Mouse (Mus musculus): ENCODE data around the gene Zbed3. TPM values are rescaled to one million over a fixed set of nuclear protein-coding genes. Genes with fewer than 3 reads are reported as not detected.

The Zbed3 gene
- 10 to 100 TPM; 21.4 to 29.3 TPM for total RNA-seq (2021)
- long read RNA-seq, experiment 1, transcript Zbed3-201 (2 exons, 1,894 nt): major isoform, 7 of 7 reads
- long read RNA-seq, experiment 1, partial matches to known transcripts: 0 of 7 reads
- long read RNA-seq, experiment 1, other reads (novel, unspliced or antisense): 0 of 7 reads
- long read RNA-seq, experiment 2, transcript Zbed3-201 (2 exons, 1,894 nt): major isoform, 6 of 12 reads
- long read RNA-seq, experiment 2, partial matches to known transcripts: 6 of 12 reads
- long read RNA-seq, experiment 2, other reads (novel, unspliced or antisense): 0 of 12 reads

DNA sequence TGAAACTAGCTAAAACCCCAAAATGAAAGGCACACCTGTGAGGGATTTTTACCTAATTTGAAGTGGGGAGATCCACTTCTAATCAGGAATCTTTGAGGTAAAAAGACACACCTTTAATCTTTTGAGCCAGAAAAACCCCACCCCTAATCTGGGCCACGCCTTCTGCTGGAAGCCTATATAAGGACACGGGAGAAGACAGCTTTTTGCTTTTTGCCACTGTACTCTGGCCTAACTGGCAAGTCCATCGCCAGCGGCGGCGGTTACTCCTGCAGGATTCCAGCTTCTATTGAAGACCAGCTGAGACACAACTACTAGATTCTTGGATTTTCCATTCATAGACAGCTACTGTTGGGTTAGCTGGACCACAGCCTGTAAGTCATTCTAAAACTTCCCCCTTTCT lies at the start of gene Zbed3:
TSS of gene Zbed3 (plus strand) at position 213 of the 400 bp plus-strand sequence.
- DNase-seq (ENCODE audit: low spot score in 2 of 2): no peak

GRCm38 (mm10) chr13:95278426-95279025 lies 44.9 kb upstream of the Zbed3 start:
- DNase-seq (ENCODE audit: low spot score in 2 of 2): no peak

DNA sequence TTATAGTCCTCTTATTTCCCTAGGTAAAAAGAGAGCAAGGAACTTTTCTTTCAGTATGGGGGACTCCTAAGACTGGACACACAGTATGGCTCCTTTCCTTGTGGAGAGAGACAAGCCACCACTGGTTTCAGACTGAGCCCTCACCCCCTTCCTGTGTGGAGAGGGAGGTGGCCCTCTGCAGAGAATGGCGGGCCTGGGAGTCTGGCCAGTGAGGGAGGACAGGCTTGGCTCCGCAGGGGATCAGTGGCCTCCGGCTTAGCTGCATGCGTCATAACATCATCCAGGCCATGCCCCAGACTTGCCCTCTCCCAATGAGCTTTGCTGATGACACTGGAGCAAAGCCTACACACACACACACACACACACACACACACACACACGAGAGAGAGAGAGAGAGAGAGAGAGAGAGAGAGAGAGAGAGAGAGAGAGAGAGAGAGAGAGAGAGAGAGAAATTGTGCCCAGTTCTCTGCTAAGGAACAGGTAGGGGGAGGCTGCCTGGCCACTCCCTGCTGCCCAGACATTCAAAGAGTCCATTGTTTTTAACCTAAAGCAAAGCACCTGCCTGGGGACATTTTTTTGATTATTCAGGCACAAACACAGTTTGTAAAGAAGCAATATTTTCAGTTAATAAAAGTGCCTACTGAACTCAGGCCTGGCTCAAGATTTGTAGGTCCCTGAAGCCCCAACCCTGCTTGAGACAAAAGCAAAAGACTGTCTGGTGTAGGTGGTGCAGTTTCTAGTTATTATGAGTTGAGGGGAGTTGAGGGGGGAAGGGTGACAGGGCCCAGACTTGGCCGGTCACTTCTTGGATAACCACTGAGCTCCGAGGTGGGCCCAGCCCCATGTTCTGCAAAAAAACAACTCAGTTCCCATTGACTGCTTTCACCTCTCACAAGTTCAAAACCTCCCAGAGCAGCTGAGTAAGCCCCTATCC lies 41.4 kb upstream of the Zbed3 start:
- peak in 1 of 2 experiments; percentile 38 for DNase-seq (ENCODE audit: low spot score in 2 of 2)

- DNase-seq (ENCODE audit: low spot score in 2 of 2): peak; percentile 47 to 58
Measured at GRCm38 (mm10) chr13:95286989-95287388, 36.4 kb upstream of the Zbed3 start.

DNA sequence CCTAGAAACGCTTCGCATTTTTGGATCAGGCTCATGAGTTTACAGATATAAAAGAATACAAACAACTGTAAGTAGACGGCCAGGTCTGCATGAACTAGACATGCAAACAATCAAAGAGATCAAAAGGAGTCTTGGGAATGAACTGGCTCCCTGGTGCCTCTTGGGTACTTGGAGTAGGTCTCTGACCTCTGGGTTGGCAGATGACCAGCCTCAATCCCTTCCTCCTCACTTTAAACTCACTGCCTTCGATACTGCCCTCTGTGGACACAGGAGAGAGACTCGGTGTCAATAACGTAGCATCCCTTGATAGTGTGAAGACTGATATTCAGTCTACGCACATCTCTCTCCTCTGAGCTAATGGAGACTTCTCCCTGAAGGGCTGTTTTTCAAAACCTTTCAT lies 35.4 kb upstream of the Zbed3 start:
- no peak for DNase-seq (ENCODE audit: low spot score in 2 of 2)

- DNase-seq (ENCODE audit: low spot score in 2 of 2): no peak
Measured at GRCm38 (mm10) chr13:95291983-95292382, 31.4 kb upstream of the Zbed3 start.

GRCm38 (mm10) chr13:95299956-95300355 lies 23.5 kb upstream of the Zbed3 start:
- no peak for DNase-seq (ENCODE audit: low spot score in 2 of 2)

GRCm38 (mm10) chr13:95306596-95306995 lies 16.8 kb upstream of the Zbed3 start:
- DNase-seq (ENCODE audit: low spot score in 2 of 2): no peak

DNA sequence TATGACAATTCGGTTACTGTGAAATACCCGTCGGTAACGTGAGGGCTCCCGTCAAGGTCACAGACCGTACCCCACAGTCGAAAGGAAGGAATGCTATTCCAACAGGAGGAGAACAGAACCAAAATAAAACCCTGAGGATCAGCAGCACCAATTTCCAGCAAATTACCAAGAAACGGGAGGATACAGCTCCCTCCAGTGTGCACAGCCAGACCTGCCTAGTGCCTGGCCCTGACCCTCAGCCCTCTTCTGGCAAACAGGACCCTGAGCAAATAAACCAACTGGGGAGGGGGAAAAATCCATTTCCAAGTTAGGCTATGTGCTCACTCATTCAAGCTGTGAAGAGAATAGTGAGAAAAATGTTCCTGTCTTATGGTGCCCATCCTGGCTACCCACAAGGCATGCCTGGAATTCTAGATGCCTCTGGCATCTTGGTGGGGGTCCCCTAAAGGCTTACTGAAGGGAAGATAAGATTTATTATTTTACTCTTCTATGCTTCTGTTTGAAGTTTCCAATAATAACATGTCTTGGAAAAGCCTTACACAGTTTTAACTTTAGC lies 16.2 kb upstream of the Zbed3 start:
- no peak for DNase-seq (ENCODE audit: low spot score in 2 of 2)

GRCm38 (mm10) chr13:95312016-95312415 lies 11.4 kb upstream of the Zbed3 start:
- DNase-seq (ENCODE audit: low spot score in 2 of 2): no peak

- DNase-seq (ENCODE audit: low spot score in 2 of 2): no peak
Measured at GRCm38 (mm10) chr13:95319153-95319552, 4.3 kb upstream of the Zbed3 start.

DNA sequence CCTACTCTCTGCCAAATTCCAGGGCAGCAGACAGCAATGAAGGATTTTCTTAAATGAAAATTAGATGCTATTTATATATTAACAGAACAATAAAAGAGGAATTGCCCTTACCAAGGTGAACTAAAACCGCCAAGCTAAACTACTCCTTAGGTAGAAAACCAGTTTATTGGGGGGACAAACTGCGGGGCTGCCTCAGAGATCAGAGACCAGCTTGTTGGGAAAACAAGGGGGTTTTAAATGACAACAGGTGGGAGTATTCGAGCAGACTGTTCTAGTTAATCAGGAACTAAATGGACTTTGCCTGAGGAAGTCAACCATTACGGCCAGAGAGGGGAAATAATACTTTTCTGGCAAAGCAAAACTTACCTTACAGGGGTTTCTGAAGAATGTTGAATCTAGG lies 3.0 kb upstream of the Zbed3 start:
- DNase-seq (ENCODE audit: low spot score in 2 of 2): no peak

DNA sequence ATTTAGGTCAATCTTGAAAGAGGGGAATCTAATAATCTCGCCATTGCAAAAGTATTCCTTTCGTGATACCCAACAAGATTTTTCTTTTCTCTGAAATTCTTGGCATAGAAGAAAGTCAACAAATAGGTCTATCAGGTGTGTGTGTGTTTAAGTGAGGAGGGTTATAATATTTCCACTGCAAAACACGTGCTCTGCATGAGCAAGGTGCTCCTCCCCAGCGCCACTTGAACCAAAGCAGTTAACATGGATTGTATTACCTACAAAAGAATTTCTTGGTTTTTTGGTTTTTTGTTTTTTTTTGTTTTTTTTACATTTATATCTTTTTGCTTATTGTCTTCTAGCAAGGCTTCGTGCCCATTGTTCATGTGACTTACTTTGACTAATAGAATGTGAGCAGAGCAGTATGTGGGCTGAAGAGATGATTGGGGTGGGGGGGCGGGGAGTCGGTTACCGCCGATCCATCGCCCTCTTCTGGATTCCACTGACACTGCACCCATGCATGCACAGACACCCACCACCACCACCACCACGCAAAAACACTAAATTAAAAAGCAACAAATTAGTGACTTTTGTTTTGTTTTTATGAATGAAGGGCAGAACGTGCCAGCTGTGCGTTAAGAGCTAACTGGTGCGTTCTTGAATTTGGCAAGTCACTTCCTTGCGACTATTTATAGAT lies 676 bp downstream of the Zbed3 start:
- peak; percentile 51 to 57 for DNase-seq (ENCODE audit: low spot score in 2 of 2)

DNA sequence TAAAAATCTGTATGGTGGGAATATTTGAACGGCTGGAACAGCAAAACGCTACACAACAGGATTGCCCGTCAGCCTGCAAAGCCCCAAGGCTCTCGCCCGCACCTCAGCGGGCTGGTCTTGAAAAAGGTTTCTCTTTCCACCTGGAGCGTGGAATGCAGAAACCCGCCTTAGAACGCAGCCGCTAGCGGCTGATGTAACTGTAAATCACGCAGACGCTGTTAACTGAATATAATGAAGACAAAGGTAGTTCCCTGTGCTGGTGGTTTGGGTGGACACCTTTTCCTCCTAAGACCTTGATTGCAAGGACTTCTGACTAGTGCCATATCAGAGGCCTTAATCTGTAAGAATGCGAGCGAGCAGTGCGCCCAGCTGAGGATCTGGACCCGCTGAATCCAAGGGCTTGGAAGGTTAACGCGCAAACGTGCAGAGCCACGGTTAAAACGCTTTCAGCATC lies 1.2 kb downstream of the Zbed3 start:
- no peak for DNase-seq (ENCODE audit: low spot score in 2 of 2)

DNA sequence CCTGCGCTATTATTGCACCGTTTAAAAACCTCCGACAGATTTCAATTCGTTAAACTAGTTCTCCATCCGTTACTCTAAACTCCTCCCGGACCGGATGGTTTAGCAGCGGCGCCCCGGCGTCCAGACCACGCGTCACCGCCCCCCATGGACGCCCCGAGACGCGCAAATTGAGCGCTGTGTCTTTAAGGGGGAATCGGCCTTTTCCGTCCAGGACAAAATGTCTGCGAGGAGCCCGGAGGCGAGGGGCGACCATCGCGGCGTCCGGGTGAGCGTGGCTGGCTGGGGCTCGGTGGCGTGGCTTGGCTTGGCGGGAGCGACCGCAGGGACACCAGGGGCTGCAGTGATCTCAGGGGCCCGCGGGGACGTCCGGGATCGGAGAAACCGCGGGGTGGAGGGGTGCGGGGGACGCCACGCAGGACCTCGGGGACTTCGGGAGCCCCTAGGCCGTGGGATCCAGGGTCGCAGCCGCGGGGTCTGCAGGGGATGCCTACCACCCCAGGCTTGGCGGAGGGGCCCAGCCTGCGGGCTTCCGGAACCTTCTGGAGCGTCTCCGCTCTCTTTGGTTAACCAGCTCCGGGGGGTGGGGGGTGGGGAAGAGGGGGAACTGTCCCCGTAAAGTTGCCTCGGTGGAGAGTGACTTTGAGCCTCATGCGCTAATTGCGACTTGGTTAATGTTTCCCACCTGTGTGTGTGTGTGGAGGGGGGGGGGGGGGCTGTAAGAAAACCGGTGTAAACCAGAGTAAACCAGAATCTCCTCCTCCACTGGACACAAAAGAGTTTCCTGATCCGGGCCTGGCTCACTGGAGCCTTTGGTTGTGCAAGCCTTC lies 1.9 kb downstream of the Zbed3 start:
- peak; percentile 60 to 67 for DNase-seq (ENCODE audit: low spot score in 2 of 2)

DNA sequence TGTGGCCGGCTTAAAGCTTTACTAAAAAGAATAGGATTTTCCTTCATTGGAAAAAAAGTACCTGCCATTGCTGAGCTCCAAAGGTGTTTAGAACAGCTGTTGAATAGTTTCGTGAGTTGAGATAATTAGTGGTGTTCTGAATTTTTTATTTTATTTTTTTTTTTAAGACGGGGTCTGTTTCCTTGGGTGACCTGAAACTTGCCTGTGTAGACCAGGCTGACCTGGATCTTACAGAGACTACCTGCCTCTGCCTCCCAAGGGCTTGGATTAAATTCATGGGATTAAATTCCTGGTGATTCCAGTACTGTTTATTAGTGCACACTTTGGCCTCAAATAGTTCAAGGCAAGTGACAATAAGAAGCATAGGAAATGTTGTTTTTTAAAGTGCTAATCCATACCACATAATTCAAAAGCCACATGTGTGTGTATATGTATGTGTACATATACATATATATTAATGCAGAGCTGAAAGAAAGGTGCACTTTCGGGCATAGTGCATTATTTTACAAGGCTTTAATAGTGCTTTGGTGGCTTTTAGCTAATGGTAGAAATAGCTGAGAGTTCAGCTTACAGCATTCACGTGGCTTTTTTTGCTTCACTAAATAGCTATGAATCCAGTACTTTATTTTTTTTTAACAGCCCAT lies 2.6 kb downstream of the Zbed3 start:
- DNase-seq (ENCODE audit: low spot score in 2 of 2): no peak

DNA sequence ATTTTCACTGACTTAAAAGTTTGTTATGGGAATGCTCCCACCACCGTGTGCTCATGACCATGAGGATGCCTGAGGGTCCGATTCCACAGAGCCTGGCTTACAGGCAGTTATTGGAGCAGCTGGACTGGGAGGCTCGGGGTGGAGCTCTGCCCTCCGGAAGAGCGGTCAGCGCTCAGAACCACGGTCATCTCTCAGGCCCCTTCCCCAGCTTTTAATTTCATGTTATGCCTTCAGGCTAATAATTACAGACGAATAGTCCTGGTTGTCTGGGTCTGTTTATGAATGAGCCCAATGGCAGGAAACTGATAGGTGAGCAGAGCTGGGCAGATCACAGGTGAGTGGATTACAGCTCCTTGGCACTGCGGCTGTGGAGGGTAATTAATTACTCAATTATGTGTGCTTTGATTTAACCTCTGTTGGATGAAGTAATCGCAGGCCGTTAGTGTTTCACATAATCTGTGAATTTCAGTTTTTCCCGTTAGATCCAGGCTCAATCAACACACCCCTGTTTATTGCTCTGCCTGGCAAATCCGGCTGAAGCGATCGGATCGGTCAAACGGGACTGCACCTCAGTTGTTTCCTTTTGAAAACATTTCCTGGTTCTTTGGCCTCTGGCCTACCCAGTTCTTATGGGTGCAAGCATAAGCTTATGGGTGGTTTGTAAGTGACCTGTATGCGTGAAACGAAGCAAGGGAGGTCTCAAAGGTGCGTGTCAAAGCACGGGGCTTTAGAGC lies 3.4 kb downstream of the Zbed3 start:
- DNase-seq (ENCODE audit: low spot score in 2 of 2): no peak

DNA sequence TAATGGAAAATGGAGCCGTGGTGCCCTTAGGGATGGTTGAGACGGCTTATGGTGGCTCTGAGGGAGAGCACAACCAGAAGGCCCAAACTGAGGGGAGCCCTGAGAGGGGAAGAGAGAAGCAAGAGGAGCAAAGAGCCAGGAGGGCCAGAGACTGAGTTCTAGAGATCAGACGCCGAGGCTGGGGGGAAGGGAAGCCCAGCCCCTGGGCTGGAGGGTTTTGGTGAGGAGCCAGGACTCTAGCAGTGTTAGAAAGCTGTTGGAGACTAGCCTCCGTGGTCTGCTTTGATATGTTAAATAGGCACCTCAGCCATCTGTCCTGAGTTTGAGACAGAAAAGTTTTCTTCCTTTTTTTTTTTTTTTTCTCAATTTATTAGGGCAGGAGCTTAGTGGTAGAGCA lies 3.9 kb downstream of the Zbed3 start:
- peak in 1 of 2 experiments; percentile 6 for DNase-seq (ENCODE audit: low spot score in 2 of 2)

- no peak for DNase-seq (ENCODE audit: low spot score in 2 of 2)
Measured at GRCm38 (mm10) chr13:95328767-95329166, 5.4 kb downstream of the Zbed3 start.

All from adrenal gland, adult 18-20 months (tissue).